Mouse (Mus musculus) myocyte (in vitro differentiated cells): ENCODE measurements at regions not wholly inside any gene's neighbourhood (a gene's known extent, or its start where the extent isn't known, plus 50 kb on each side); places are given as distances from the start of the nearest gene placed in this dataset.

Experiments
- H3K27me3 ChIP-seq: one replicate; pipeline ENCODE4 v1.6.1; 2011; ENCODE audit not compliant: control insufficient read depth, insufficient read depth, insufficient read length
- H3K36me3 ChIP-seq: one replicate; pipeline ENCODE4 v1.6.1; 2011; ENCODE audit not compliant: control insufficient read depth, insufficient read depth
- H3K4me2 ChIP-seq: one replicate; pipeline ENCODE4 v1.6.1; 2011; ENCODE audit warnings: low read depth, control low read depth
- H3K4me3 ChIP-seq: one replicate; pipeline ENCODE4 v1.5.1; 2011; ENCODE audit warnings: mild to moderate bottlenecking, control low read depth, moderate library complexity
- H3K79me2 ChIP-seq: one replicate; pipeline ENCODE4 v1.6.1; 2011; ENCODE audit not compliant: control insufficient read depth, insufficient read depth
- H3ac ChIP-seq: one replicate; pipeline ENCODE4 v1.6.1; 2011; ENCODE audit not compliant: control insufficient read depth, insufficient read length
- CEBPB ChIP-seq: IDR thresholded peaks from 2 replicates; pipeline ENCODE4 v1.6.1; 2011; ENCODE audit warnings: mild to moderate bottlenecking, moderate library complexity; ENCODE audit not compliant: poor library complexity, insufficient read depth, severe bottlenecking
- E2F4 ChIP-seq: IDR thresholded peaks from one replicate; pipeline ENCODE4 v1.6.1; 2011; ENCODE audit warnings: mild to moderate bottlenecking, control low read depth, moderate library complexity; ENCODE audit not compliant: insufficient read depth
- MAX ChIP-seq: IDR thresholded peaks from one replicate; pipeline ENCODE4 v1.6.1; 2011; ENCODE audit warnings: low read depth, mild to moderate bottlenecking, control low read depth
- MYOD1 ChIP-seq, 3 experiments: IDR thresholded peaks; one replicate each; pipeline ENCODE4 v1.6.1; 2011; ENCODE audit warnings: control low read depth in 2 of 3, low read depth in 2 of 3, mild to moderate bottlenecking in 2 of 3, moderate library complexity in 1 of 3; ENCODE audit not compliant: insufficient read length in 2 of 3, control insufficient read depth in 1 of 3
- MYOG ChIP-seq, 3 experiments: IDR thresholded peaks; one replicate each; pipeline ENCODE4 v1.6.1; 2011; ENCODE audit warnings: control low read depth in 2 of 3, low read depth in 2 of 3, mild to moderate bottlenecking in 2 of 3; ENCODE audit not compliant: insufficient read length in 2 of 3, control insufficient read depth in 1 of 3, insufficient read depth in 1 of 3
- POLR2A ChIP-seq: IDR thresholded peaks from one replicate; pipeline ENCODE4 v1.6.1; 2011; ENCODE audit warnings: low read depth, mild to moderate bottlenecking, control low read depth, moderate library complexity; ENCODE audit not compliant: insufficient read length
- POLR2AphosphoS2 ChIP-seq: IDR thresholded peaks from one replicate; pipeline ENCODE4 v1.6.1; 2011; ENCODE audit warnings: low read depth, control low read depth; ENCODE audit not compliant: insufficient read length
- REST ChIP-seq: IDR thresholded peaks from one replicate; pipeline ENCODE4 v1.6.1; 2011; ENCODE audit warnings: mild to moderate bottlenecking, control low read depth, moderate library complexity; ENCODE audit not compliant: insufficient read depth, insufficient read length
- SRF ChIP-seq: IDR thresholded peaks from one replicate; pipeline ENCODE4 v1.6.1; 2011; ENCODE audit warnings: low read depth; ENCODE audit not compliant: control insufficient read depth, insufficient read length
- TCF12 ChIP-seq: IDR thresholded peaks from one replicate; pipeline ENCODE4 v1.6.1; 2011; ENCODE audit warnings: mild to moderate bottlenecking, control low read depth; ENCODE audit not compliant: poor library complexity, insufficient read depth, severe bottlenecking
- TCF3 ChIP-seq: IDR thresholded peaks from one replicate; pipeline ENCODE4 v1.6.1; 2011; ENCODE audit warnings: low read depth, control low read depth; ENCODE audit not compliant: insufficient read length
- USF1 ChIP-seq: IDR thresholded peaks from one replicate; pipeline ENCODE4 v1.6.1; 2011; ENCODE audit warnings: low read depth, mild to moderate bottlenecking, control low read depth, moderate library complexity

- no peaks in the 10 kb centered on the region for H3K27me3 ChIP-seq
- H3K4me3 ChIP-seq = no peak overlapping the region
- H3K79me2 ChIP-seq = no peaks in the 10 kb centered on the region
- peak overlapping the region; percentile 45 for H3K4me2 ChIP-seq
- H3K36me3 ChIP-seq = no peaks in the 10 kb centered on the region
- no peak overlapping the region for H3ac ChIP-seq
- TF ChIP-seq REST = no peak
- no peak for TF ChIP-seq TCF12
- TF ChIP-seq E2F4 = no peak
- TF ChIP-seq POLR2A = no peak
- no peak for TF ChIP-seq MYOD1 (IDR thresholded peaks at IDR 0.05; ENCODE audit: control insufficient read depth in 1 of 3, insufficient read length in 2 of 3, low read depth in 2 of 3)
- TF ChIP-seq MAX = no peak
- TF ChIP-seq TCF3 = no peak
- no peak for TF ChIP-seq POLR2AphosphoS2
Measured at GRCm38 (mm10) chr8:7131746-7132145, 1529.3 kb downstream of the Efnb2 start.

- Histone ChIP-seq H3K4me3 (no peak overlapping the region), H3K4me2 (no peak overlapping the region)
- TF ChIP-seq MYOD1 (IDR thresholded peaks at IDR 0.05; ENCODE audit: control insufficient read depth in 1 of 3, insufficient read length in 2 of 3, low read depth in 2 of 3) (no peak), SRF (no peak), REST (no peak), E2F4 (no peak), TCF3 (no peak), USF1 (no peak), TCF12 (no peak), POLR2A (no peak), MAX (no peak), CEBPB (no peak), POLR2AphosphoS2 (no peak), MYOG (IDR thresholded peaks at IDR 0.05; ENCODE audit: control insufficient read depth in 1 of 3, insufficient read depth in 1 of 3, insufficient read length in 2 of 3, low read depth in 2 of 3) (no peak)
Measured at GRCm38 (mm10) chr8:7108849-7109248, 1552.2 kb downstream of the Efnb2 start.

GRCm38 (mm10) chr8:7097577-7097976, 1563.5 kb downstream of the Efnb2 start:
- Histone ChIP-seq H3K79me2 (no peaks in the 10 kb centered on the region), H3ac (no peak overlapping the region), H3K27me3 (no peaks in the 10 kb centered on the region), H3K4me3 (no peak overlapping the region), H3K4me2 (no peak overlapping the region), H3K36me3 (no peaks in the 10 kb centered on the region)
- TF ChIP-seq E2F4 = no peak
- TF ChIP-seq MAX = no peak
- no peak for TF ChIP-seq REST
- no peak for TF ChIP-seq MYOG (IDR thresholded peaks at IDR 0.05; ENCODE audit: control insufficient read depth in 1 of 3, insufficient read depth in 1 of 3, insufficient read length in 2 of 3, low read depth in 2 of 3)
- TF ChIP-seq POLR2AphosphoS2 = no peak
- TF ChIP-seq TCF3 = no peak
- no peak for TF ChIP-seq POLR2A
- no peak for TF ChIP-seq SRF
- no peak for TF ChIP-seq MYOD1 (IDR thresholded peaks at IDR 0.05; ENCODE audit: control insufficient read depth in 1 of 3, insufficient read length in 2 of 3, low read depth in 2 of 3)
- TF ChIP-seq USF1 = no peak
- no peak for TF ChIP-seq CEBPB
- no peak for TF ChIP-seq TCF12

More at GRCm38 (mm10) chr8:7108849-7109248, 1552.2 kb downstream of the Efnb2 start:
- Histone ChIP-seq H3ac (no peak overlapping the region), H3K27me3 (no peaks in the 10 kb centered on the region), H3K79me2 (no peaks in the 10 kb centered on the region), H3K36me3 (no peaks in the 10 kb centered on the region)

GRCm38 (mm10) chr8:7092831-7093230, 1568.2 kb downstream of the Efnb2 start:
- Histone ChIP-seq H3K4me3 (no peak overlapping the region), H3K79me2 (no peaks in the 10 kb centered on the region), H3K36me3 (no peaks in the 10 kb centered on the region), H3K27me3 (no peaks in the 10 kb centered on the region), H3ac (no peak overlapping the region), H3K4me2 (no peak overlapping the region)
- TF ChIP-seq CEBPB = no peak
- no peak for TF ChIP-seq POLR2A
- no peak for TF ChIP-seq MYOD1 (IDR thresholded peaks at IDR 0.05; ENCODE audit: control insufficient read depth in 1 of 3, insufficient read length in 2 of 3, low read depth in 2 of 3)
- TF ChIP-seq E2F4 = no peak
- no peak for TF ChIP-seq TCF12
- no peak for TF ChIP-seq TCF3
- no peak for TF ChIP-seq POLR2AphosphoS2

- no peaks in the 10 kb centered on the region for H3K79me2 ChIP-seq
- H3K27me3 ChIP-seq = no peaks in the 10 kb centered on the region
- H3K4me2 ChIP-seq = no peak overlapping the region
- H3K4me3 ChIP-seq = no peak overlapping the region
- H3K36me3 ChIP-seq = no peaks in the 10 kb centered on the region
- TF ChIP-seq MYOG (IDR thresholded peaks at IDR 0.05; ENCODE audit: control insufficient read depth in 1 of 3, insufficient read depth in 1 of 3, insufficient read length in 2 of 3, low read depth in 2 of 3) = no peak
- no peak for TF ChIP-seq CEBPB
- no peak for TF ChIP-seq TCF12
- TF ChIP-seq MAX = no peak
- TF ChIP-seq USF1 = no peak
- no peak for TF ChIP-seq SRF
- no peak for TF ChIP-seq E2F4
- no peak for TF ChIP-seq REST
- TF ChIP-seq TCF3 = no peak
- TF ChIP-seq POLR2AphosphoS2 = no peak
- no peak for TF ChIP-seq POLR2A
- TF ChIP-seq MYOD1 (IDR thresholded peaks at IDR 0.05; ENCODE audit: control insufficient read depth in 1 of 3, insufficient read length in 2 of 3, low read depth in 2 of 3) = no peak
- no peak overlapping the region for H3ac ChIP-seq
Measured at GRCm38 (mm10) chr8:7088123-7088522, 1572.9 kb downstream of the Efnb2 start.
